Mouse (Mus musculus): ENCODE data around the gene Nxpe4. TPM values are rescaled to one million over a fixed set of nuclear protein-coding genes. Genes with fewer than 3 reads are reported as not detected.

Nxpe4 gene
- total and polyA plus RNA-seq, 3 experiments = 9.2 to 14.9 TPM; not detected in 1

DNA sequence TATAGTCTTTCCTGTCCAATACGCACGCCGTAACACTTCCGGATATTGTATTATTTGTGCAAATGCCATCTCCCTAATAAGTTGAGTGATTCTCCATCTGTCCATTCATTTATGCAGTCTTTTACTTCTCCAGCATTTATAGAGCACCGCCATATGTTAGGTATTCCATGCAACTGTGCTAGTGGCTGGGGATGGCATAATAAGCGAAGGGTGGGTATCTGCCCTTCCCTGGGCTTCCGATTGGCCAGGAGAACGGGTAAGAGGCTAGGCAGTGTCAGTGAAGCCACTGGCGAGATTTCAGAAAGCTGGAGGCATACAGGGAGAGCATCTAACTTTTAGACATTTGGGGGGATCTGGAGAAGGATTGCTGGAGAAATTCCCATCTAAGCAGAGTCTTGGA lies 52.9 kb downstream of the Nxpe4 start:
- DNase-seq (ENCODE audit: low read depth, low spot score) = no peak
- Histone ChIP-seq H3K27ac (ENCODE audit: control insufficient read depth, low read depth, low read length) (no peak overlapping the region), H3K27me3 (ENCODE audit: control insufficient read depth in 1 of 2, insufficient read depth in 2 of 2, low read length in 2 of 2) (no peaks in the 10 kb centered on the region), H3K79me2 (ENCODE audit: control insufficient read depth, insufficient read depth, low read length, poor library complexity) (no peaks in the 10 kb centered on the region), H3K9me3 (replicated peaks; ENCODE audit: insufficient read depth, low read length) (no peaks in the 10 kb centered on the region), H3K36me3 (ENCODE audit: control insufficient read depth in 1 of 2, insufficient read depth in 2 of 2, low read length in 2 of 2) (no peaks in the 10 kb centered on the region), H3K4me1 (ENCODE audit: control insufficient read depth in 1 of 2, insufficient read depth in 2 of 2, low read length in 2 of 2) (no peaks in the 10 kb centered on the region), H3K4me3 (ENCODE audit: control insufficient read depth in 1 of 2, insufficient read depth in 1 of 2, low read depth in 2 of 2, low read length in 2 of 2) (no peak overlapping the region), H3K9ac (ENCODE audit: control insufficient read depth, low read depth, low read length, poor library complexity, severe bottlenecking) (no peak overlapping the region)
- TF ChIP-seq POLR2AphosphoS2 (IDR thresholded peaks at IDR 0.05; ENCODE audit: low read length) (no peak), MYC (IDR thresholded peaks at IDR 0.05; ENCODE audit: low read depth, low read length) (no peak), TAL1 (IDR thresholded peaks at IDR 0.05; ENCODE audit: low read length) (no peak), GATA1 (IDR thresholded peaks at IDR 0.05; ENCODE audit: low read depth, low read length) (no peak), MXI1 (IDR thresholded peaks at IDR 0.05; ENCODE audit: low read depth, low read length) (no peak), ELF1 (IDR thresholded peaks at IDR 0.05; ENCODE audit: low read depth, low read length) (no peak), NRF1 (IDR thresholded peaks at IDR 0.05; ENCODE audit: insufficient read depth, low read depth, low read length, poor library complexity, severe bottlenecking) (no peak), TBP (IDR thresholded peaks at IDR 0.05; ENCODE audit: low read depth, low read length) (no peak), MAX (IDR thresholded peaks at IDR 0.05; ENCODE audit: low read length) (no peak), CHD2 (IDR thresholded peaks at IDR 0.05; ENCODE audit: low read length) (no peak), CTCF (IDR thresholded peaks at IDR 0.05 in 2 of 3, conservative IDR thresholded peaks at IDR 0.05 in 1 of 3; ENCODE audit: control insufficient read depth in 1 of 3, insufficient read depth in 1 of 3, low read depth in 2 of 3, low read length in 3 of 3, poor library complexity in 1 of 3, severe bottlenecking in 1 of 3) (no peak)

DNA sequence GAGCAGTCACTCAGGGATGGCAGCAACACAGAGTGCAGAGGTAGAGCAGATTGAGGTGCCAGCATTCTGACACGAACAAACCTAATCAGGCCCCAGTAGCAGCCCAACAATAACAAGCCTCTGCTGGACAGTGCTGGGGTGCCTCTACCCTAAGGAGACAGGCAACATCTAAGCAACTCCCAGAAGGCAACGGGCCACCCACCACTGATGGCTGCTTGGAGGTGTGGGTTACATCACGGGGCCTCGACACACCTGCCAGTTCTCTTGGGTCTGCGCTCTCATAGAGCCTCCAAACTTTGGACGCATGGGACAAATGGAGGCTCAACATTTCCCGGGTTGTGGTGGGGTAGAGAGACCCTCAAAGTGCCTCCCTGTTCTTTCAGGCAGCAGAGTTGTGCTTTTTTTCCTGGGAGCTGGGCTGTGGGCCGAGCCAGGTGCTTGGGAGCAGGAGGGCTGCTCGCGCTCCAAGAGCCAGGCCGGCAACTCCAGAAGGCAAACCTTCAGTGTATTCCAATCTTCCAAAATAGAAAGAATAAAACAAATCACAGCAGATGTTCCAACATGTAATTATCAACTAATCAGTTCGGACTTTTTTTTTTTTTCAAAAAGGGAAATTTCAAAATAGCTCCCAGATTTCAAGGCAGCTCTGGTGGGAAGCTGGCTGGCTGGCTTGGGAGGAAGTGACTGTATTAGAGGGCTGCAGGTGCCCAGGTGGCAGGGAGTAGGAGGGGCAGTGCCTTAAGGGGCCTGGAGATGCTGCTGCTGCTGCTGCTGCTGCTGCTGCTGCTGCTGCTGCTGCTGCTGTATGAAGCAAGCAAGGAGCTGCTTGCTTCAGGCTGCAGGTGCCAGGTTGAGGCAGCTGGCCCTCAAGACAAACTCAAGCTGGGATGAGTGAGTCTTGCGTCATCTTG lies 54.5 kb downstream of the Nxpe4 start:
- Histone ChIP-seq H3K4me1 (ENCODE audit: control insufficient read depth in 1 of 2, insufficient read depth in 2 of 2, low read length in 2 of 2) (no peaks in the 10 kb centered on the region), H3K9me3 (replicated peaks; ENCODE audit: insufficient read depth, low read length) (no peaks in the 10 kb centered on the region), H3K36me3 (ENCODE audit: control insufficient read depth in 1 of 2, insufficient read depth in 2 of 2, low read length in 2 of 2) (no peaks in the 10 kb centered on the region), H3K4me3 (ENCODE audit: control insufficient read depth in 1 of 2, insufficient read depth in 1 of 2, low read depth in 2 of 2, low read length in 2 of 2) (no peak overlapping the region), H3K27me3 (ENCODE audit: control insufficient read depth in 1 of 2, insufficient read depth in 2 of 2, low read length in 2 of 2) (no peaks in the 10 kb centered on the region), H3K79me2 (ENCODE audit: control insufficient read depth, insufficient read depth, low read length, poor library complexity) (no peaks in the 10 kb centered on the region), H3K27ac (ENCODE audit: control insufficient read depth, low read depth, low read length) (no peak overlapping the region), H3K9ac (ENCODE audit: control insufficient read depth, low read depth, low read length, poor library complexity, severe bottlenecking) (no peak overlapping the region)
- TF ChIP-seq ZMIZ1 (IDR thresholded peaks at IDR 0.05; ENCODE audit: low read depth, low read length) = no peak
- no peak for TF ChIP-seq EP300 (IDR thresholded peaks at IDR 0.05; ENCODE audit: low read depth in 1 of 2, low read length in 2 of 2)
- TF ChIP-seq POLR2A (IDR thresholded peaks at IDR 0.05; ENCODE audit: control insufficient read depth in 1 of 2, insufficient read depth in 1 of 2, low read depth in 1 of 2, low read length in 2 of 2, poor library complexity in 1 of 2) = no peak
- TF ChIP-seq MAZ (IDR thresholded peaks at IDR 0.05; ENCODE audit: low read depth, low read length) = no peak
- no peak for TF ChIP-seq ZC3H11A (IDR thresholded peaks at IDR 0.05; ENCODE audit: low read depth, low read length)
- no peak for TF ChIP-seq CHD1 (IDR thresholded peaks at IDR 0.05; ENCODE audit: low read depth, low read length)
- TF ChIP-seq ETS1 (IDR thresholded peaks at IDR 0.05; ENCODE audit: low read depth, low read length) = no peak
- TF ChIP-seq ZNF384 (IDR thresholded peaks at IDR 0.05; ENCODE audit: low read depth, low read length) = no peak
- no peak for TF ChIP-seq JUND (IDR thresholded peaks at IDR 0.05; ENCODE audit: low read depth, low read length)
- no peak for TF ChIP-seq MEF2A (IDR thresholded peaks at IDR 0.05; ENCODE audit: extremely low read depth, insufficient replicate concordance, low read depth, low read length, poor library complexity, severe bottlenecking)
- no peak for DNase-seq (ENCODE audit: low read depth, low spot score)
